Mouse (Mus musculus) hindbrain, embryonic 14.5 days (tissue): Measurements from ENCODE around the gene Hnrnpul1. TPM values are rescaled to one million over a fixed set of nuclear protein-coding genes. Genes with fewer than 3 reads are reported as not detected.
"Not testable (repeated sequence)": the region's sequence is repeated elsewhere in the genome, so short reads cannot be mapped to it uniquely, and the experiment has no call there.

Source experiments
- ATAC-seq: fragments of 200-750 bp; cut with Nextera tagmentation; 2 replicates; pipeline ENCODE4 v1.8.0; 2017; ENCODE audit warnings: moderate number of reproducible peaks, mild to moderate bottlenecking, moderate TSS enrichment, moderate library complexity; ENCODE audit not compliant: low FRiP score
- DNase-seq: peaks from one replicate; pipeline ENCODE4 v3.0.0-alpha.2; 2015; ENCODE audit warnings: low spot score
- H3K27ac ChIP-seq: fragments of 300-500 bp; sonication (generic); 2 replicates; pipeline ENCODE4 v1.5.1; 2014; ENCODE audit warnings: mild to moderate bottlenecking, moderate library complexity
- H3K27me3 ChIP-seq: fragments of 300-500 bp; sonication (generic); 2 replicates; pipeline ENCODE4 v1.6.1; 2014; ENCODE audit warnings: mild to moderate bottlenecking, low read length, mixed read lengths; ENCODE audit not compliant: control insufficient read depth, insufficient read depth
- H3K36me3 ChIP-seq: fragments of 300-500 bp; sonication (generic); replicated peaks from 2 replicates; pipeline ENCODE4 v1.6.1; 2014; ENCODE audit not compliant: control insufficient read depth, insufficient read depth
- H3K4me1 ChIP-seq: fragments of 300-500 bp; sonication (generic); replicated peaks from 2 replicates; pipeline ENCODE4 v1.6.1; 2014; ENCODE audit warnings: antibody characterized with exemption, low read length, mixed read lengths; ENCODE audit not compliant: control insufficient read depth, insufficient read depth
- H3K4me2 ChIP-seq: fragments of 300-500 bp; sonication (generic); replicated peaks from 2 replicates; pipeline ENCODE4 v1.6.1; 2014; ENCODE audit warnings: mild to moderate bottlenecking, moderate library complexity
- H3K4me3 ChIP-seq: fragments of 300-500 bp; sonication (generic); replicated peaks from 2 replicates; pipeline ENCODE4 v1.5.1; 2014; ENCODE audit warnings: mild to moderate bottlenecking, low read length
- H3K9ac ChIP-seq: fragments of 300-500 bp; sonication (generic); 2 replicates; pipeline ENCODE4 v1.6.1; 2014
- H3K9me3 ChIP-seq: fragments of 300-500 bp; sonication (generic); 2 replicates; pipeline ENCODE4 v1.6.1; 2016; ENCODE audit warnings: low read length; ENCODE audit not compliant: control insufficient read depth
- WGBS: fragments of 180-500 bp; shearing (Covaris S2); extraction: QIAGEN DNeasy Blood & Tissue Kit; methylation state at CpG from one replicate; pipeline ENCODE4 v1.1.7; 2014; 5-methylcytosine and 5-hydroxymethylcytosine counted together
- polyA plus RNA-seq: library from polyadenylated mRNA; unstranded; fragments of >200 nt; fragmentation: Nextera tagmentation; extraction: Ambion mirVana; gene quantifications from 2 replicates; pipeline ENCODE4 v1.2.1, GENCODE M21; 2014

Hnrnpul1 gene
- polyA plus RNA-seq, 1 experiment from 2014 or later = 54.7 TPM

DNA sequence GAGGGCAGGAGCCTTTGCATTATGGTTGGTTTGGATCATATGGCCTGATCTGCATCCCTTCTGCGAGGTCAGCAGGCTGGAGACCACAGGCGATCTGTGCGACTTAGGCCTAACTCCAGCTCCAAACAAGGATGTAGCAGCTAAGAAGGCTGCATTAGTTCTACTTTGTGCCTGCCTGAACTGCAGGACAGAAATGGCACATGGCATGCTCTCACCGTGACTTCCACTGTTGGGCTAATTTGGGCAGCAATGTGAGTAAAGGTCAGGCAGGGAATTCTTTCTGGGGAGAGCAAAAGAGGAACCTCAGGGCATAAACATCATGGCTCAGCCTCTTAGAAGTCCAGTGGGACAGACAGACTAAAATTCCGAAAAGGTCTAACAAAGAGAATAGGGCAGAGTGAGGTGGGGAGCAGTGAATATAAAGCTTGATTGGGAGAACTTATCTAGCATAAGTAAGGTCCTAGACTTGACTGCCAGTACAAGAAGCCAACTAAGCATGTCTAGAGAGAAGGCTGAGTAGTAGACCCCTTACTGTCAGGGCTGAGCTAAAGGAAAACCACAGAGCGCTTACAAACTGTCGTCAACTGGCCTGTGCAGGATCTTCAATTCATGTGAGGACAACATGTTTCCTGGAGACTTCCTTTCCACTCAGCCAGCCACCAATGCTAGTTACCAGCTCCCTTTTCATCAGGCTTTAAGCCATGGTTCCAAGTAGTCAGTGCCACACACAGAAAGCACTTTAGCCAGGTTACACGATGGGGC is 23.1 kb downstream of the Hnrnpul1 start:
- ATAC-seq (no peak), DNase-seq (no peak)
- no peak overlapping the region for H3K4me2 ChIP-seq
- H3K36me3 ChIP-seq = peaks cover 98% of the 10 kb centered on the region
- no peaks in the 10 kb centered on the region for H3K4me1 ChIP-seq
- 97% methylated on average over 8 of the region's 8 CpGs for WGBS
- H3K9me3 ChIP-seq = no peaks in the 10 kb centered on the region
- H3K9ac ChIP-seq = no peak overlapping the region
- no peak overlapping the region for H3K27ac ChIP-seq
- no peaks in the 10 kb centered on the region for H3K27me3 ChIP-seq
- H3K4me3 ChIP-seq = no peak overlapping the region

DNA sequence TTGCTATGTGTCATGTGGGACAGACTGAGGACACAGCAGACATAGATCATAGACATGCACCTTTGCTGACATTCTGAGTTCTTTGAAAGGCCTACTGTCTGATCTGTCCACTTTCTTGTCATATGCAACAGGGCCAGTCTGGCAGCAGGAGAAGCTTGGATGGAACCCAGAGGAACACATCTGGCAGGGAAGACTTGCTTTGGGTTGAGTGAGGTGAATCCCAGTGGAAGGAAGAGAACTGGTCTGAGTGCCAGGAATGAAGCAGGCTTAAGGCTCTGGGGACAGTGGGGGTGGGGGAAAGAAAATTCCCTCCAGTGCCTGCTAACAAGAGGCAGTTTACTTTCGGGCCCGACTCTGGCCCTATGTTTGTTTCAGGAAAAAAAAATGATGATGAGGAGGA is 24.7 kb downstream of the Hnrnpul1 start:
- no peak overlapping the region for H3K4me3 ChIP-seq
- H3K9ac ChIP-seq = no peak overlapping the region
- no peak overlapping the region for H3K27ac ChIP-seq
- no peak overlapping the region for H3K4me2 ChIP-seq
- WGBS = 79% methylated on average over 2 of the region's 2 CpGs
- H3K4me1 ChIP-seq = no peaks in the 10 kb centered on the region
- H3K36me3 ChIP-seq = peaks cover 98% of the 10 kb centered on the region
- H3K9me3 ChIP-seq = no peaks in the 10 kb centered on the region
- ATAC-seq (no peak), DNase-seq (no peak)
- no peaks in the 10 kb centered on the region for H3K27me3 ChIP-seq

- Histone ChIP-seq H3K9ac (no peak overlapping the region), H3K27ac (no peak overlapping the region), H3K4me1 (no peaks in the 10 kb centered on the region), H3K4me3 (no peak overlapping the region), H3K9me3 (no peaks in the 10 kb centered on the region), H3K27me3 (no peaks in the 10 kb centered on the region), H3K4me2 (no peak overlapping the region), H3K36me3 (peaks cover 98% of the 10 kb centered on the region)
- DNase-seq = no peak
- WGBS = 32% methylated on average over 2 of the region's 2 CpGs
- ATAC-seq = no peak
Observed at GRCm38 (mm10) chr7:25729396-25729795, 25.2 kb downstream of the Hnrnpul1 start.

DNA sequence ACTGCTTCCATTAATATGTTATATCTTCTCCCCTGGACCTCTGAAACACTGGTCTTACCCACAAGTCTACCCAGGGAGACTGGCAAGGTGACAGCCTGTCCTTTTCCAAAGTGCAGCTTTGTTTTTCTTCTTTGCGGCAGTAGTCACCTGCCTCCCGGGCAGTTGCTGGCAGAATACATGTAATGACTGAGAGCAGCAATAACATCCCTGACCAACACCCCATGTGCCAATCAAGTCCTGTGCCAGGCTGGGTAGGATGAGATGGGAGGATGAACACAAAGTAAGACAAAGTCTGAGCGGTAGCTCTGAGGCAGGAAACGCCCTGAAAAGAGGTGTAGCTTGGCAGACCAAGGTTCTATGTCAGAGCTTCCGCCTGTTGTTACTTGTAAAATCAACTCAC is 26.8 kb downstream of the Hnrnpul1 start:
- Histone ChIP-seq H3K4me3 (no peak overlapping the region), H3K36me3 (peaks cover 98% of the 10 kb centered on the region), H3K27ac (no peak overlapping the region), H3K4me1 (no peaks in the 10 kb centered on the region), H3K9me3 (no peaks in the 10 kb centered on the region), H3K9ac (no peak overlapping the region), H3K4me2 (no peak overlapping the region), H3K27me3 (no peaks in the 10 kb centered on the region)
- no peak for ATAC-seq
- 97% methylated on average over 5 of the region's 5 CpGs for WGBS
- no peak for DNase-seq

GRCm38 (mm10) chr7:25725886-25726285 is 28.7 kb downstream of the Hnrnpul1 start:
- Histone ChIP-seq H3K4me1 (no peaks in the 10 kb centered on the region), H3K4me2 (no peak overlapping the region), H3K36me3 (peaks cover 99% of the 10 kb centered on the region), H3K9ac (no peak overlapping the region), H3K4me3 (no peak overlapping the region), H3K27me3 (no peaks in the 10 kb centered on the region), H3K9me3 (no peaks in the 10 kb centered on the region), H3K27ac (no peak overlapping the region)
- DNase-seq (no peak), ATAC-seq (no peak)
- WGBS = 87% methylated on average over 19 of the region's 19 CpGs

- H3K9ac ChIP-seq, H3K4me2 ChIP-seq, H3K27ac ChIP-seq, ATAC-seq, DNase-seq, H3K4me3 ChIP-seq, H3K9me3 ChIP-seq, H3K27me3 ChIP-seq: not testable (repeated sequence)
- H3K36me3 ChIP-seq = peaks cover 71% of the 10 kb centered on the region
- peaks cover 17% of the 10 kb centered on the region for H3K4me1 ChIP-seq
Observed at GRCm38 (mm10) chr7:25721776-25722175, 32.8 kb downstream of the Hnrnpul1 start.

- H3K4me1 ChIP-seq = peaks cover 17% of the 10 kb centered on the region
- ATAC-seq = no peak
Observed at GRCm38 (mm10) chr7:25720760-25721159, 33.8 kb downstream of the Hnrnpul1 start.

GRCm38 (mm10) chr7:25719761-25720610 is 34.6 kb downstream of the Hnrnpul1 start:
- WGBS = 61% methylated on average over 10 of the region's 10 CpGs
- 0 out of 2 replicates have a peak overlapping the region, but pooled peaks have one; percentile 66 for H3K9ac ChIP-seq
- peak overlapping the region; percentile 89; the same call in 1 of the 2 replicates for H3K4me2 ChIP-seq
- no peaks in the 10 kb centered on the region for H3K9me3 ChIP-seq
- H3K27ac ChIP-seq = no peak overlapping the region
- ATAC-seq = peak; percentile 31
- peaks cover 69% of the 10 kb centered on the region for H3K36me3 ChIP-seq
- no peak overlapping the region for H3K4me3 ChIP-seq
- no peaks in the 10 kb centered on the region for H3K27me3 ChIP-seq
- peaks cover 17% of the 10 kb centered on the region for H3K4me1 ChIP-seq
- DNase-seq = peak; percentile 83

More at GRCm38 (mm10) chr7:25720760-25721159, 33.8 kb downstream of the Hnrnpul1 start:
- H3K4me3 ChIP-seq = no peak overlapping the region
- no peak for DNase-seq
- H3K9ac ChIP-seq = no peak overlapping the region
- no peaks in the 10 kb centered on the region for H3K27me3 ChIP-seq
- H3K27ac ChIP-seq = no peak overlapping the region
- H3K36me3 ChIP-seq = peaks cover 69% of the 10 kb centered on the region
- H3K9me3 ChIP-seq = no peaks in the 10 kb centered on the region
- WGBS = 95% methylated on average over 5 of the region's 5 CpGs
- no peak overlapping the region for H3K4me2 ChIP-seq

DNA sequence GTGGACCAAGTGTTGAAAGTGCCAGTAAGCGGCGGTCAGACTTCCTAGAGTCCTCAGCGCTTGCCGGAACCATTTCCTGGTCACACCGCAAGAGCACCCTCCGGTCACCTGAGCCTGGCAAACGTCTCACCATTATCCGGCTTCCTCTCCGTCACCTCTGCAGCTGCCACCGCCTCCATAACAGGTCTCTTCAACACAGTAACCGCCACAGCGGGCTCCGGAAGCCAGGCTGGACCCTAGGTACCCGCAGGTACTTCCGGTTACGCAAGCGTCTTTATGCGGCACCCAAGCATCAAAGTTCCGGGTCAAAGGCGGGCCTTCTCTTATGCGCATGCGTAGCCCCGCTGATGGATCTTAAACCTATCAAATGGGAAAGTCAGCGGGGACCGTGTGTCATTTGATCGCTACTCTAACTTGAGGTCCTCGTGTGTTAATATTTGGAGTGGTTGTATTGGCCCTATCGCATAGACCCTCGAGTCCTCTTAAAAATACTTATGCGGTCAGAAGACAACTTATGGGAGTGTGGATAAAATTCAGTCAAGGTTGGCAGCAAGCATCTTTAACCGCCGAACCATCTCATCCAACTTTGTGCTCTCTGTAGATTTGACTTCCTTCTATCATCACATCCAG is 35.7 kb downstream of the Hnrnpul1 start, which contains the start of gene Ccdc97:
Gene Ccdc97, minus strand, starts transcription at position 301 of the 630 bp plus-strand sequence.
- Histone ChIP-seq H3K9ac (peak within 1 kb of the TSS; percentile 66), H3K4me3 (peak within 1 kb of the TSS; percentile 74), H3K36me3 (peaks cover 69% of the 10 kb centered on the region), H3K4me1 (peaks cover 17% of the 10 kb centered on the region), H3K4me2 (peak within 1 kb of the TSS; percentile 89), H3K9me3 (no peaks in the 10 kb centered on the region), H3K27ac (peak within 1 kb of the TSS; percentile 75), H3K27me3 (no peaks in the 10 kb centered on the region)
- 5% methylated on average over 32 of the region's 32 CpGs for WGBS
- DNase-seq (peak; percentile 98), ATAC-seq (peak; percentile 89)
